Mouse (Mus musculus): Measurements from ENCODE around the gene Upk3b. TPM values are rescaled to one million over a fixed set of nuclear protein-coding genes. Genes with fewer than 3 reads are reported as not detected.

Gene Upk3b
- total and polyA plus RNA-seq, 2 experiments from 2014 or later = not detected

DNA sequence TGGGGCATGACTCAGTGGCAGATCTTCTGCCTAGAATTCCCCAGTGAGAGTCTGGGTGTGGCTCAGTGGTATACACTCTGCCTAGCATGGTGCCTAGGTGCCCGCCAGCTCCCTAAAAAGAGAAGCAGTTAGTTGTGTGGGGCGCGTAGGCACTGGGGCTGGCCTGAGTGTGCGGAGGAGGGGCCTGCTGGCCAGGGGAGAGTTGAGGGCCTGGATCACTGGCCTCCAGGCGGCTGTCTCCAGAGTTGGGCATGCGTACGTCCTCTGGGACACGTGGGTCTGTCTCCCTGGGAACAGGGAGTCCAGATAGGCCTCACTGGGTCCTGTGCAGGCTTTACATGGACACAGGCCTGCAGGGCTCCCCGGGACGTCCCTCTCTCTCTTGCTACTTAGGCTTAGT, 23.4 kb upstream of the Upk3b start:
- H3K9ac ChIP-seq (replicated peaks; ENCODE audit: low read length, poor library complexity, severe bottlenecking) = no peak overlapping the region

DNA sequence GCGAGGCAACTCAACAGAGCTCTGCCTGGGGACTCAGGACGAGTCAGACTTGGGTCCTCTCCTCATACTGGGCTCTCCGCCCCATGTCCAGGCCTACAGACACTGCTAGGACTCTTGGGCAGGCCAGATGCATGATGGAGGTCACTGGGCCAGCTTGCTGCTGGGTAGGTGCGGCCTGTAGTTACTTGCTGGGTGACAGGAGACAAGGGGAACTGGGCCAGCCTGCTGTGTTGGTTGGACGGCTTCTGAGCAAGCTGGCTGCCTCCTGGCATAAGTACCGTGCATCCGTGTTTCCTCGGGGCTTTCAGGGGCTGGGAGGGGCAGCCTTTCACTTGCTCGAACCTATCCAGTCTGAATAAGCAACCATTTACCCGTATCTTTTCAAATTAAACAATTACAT, 22.7 kb upstream of the Upk3b start:
- Histone ChIP-seq H3K27ac (ENCODE audit: low read depth, low read length) (no peak overlapping the region; the same call in 1 of the 2 replicates), H3K9ac (replicated peaks; ENCODE audit: low read length, poor library complexity, severe bottlenecking) (0 out of 2 replicates have a peak overlapping the region, but pooled peaks have one; percentile 33), H3K36me3 (ENCODE audit: insufficient read depth, low read length) (peaks cover 22% of the 10 kb centered on the region), H3K9me3 (ENCODE audit: low read length) (no peaks in the 10 kb centered on the region), H3K4me3 (ENCODE audit: low read depth, low read length) (no peak overlapping the region), H3K4me2 (ENCODE audit: low read depth, low read length, poor library complexity, severe bottlenecking) (no peak overlapping the region), H3K27me3 (ENCODE audit: insufficient read depth, low read length) (no peaks in the 10 kb centered on the region), H3K4me1 (ENCODE audit: insufficient read depth, low read length) (no peaks in the 10 kb centered on the region)
- 71% methylated on average over 10 of the region's 10 CpGs for WGBS
- no peak for ATAC-seq (ENCODE audit: low FRiP score)
- DNase-seq (ENCODE audit: low spot score) = no peak
- TF ChIP-seq CTCF (IDR thresholded peaks at IDR 0.05) = no peak

More for the DNA sequence above, 23.4 kb upstream of the Upk3b start:
- H3K4me2 ChIP-seq (ENCODE audit: low read depth, low read length, poor library complexity, severe bottlenecking) = no peak overlapping the region
- H3K27ac ChIP-seq (ENCODE audit: low read depth, low read length) = no peak overlapping the region
- no peak overlapping the region for H3K4me3 ChIP-seq (ENCODE audit: low read depth, low read length)
- ATAC-seq (ENCODE audit: low FRiP score) = no peak
- H3K27me3 ChIP-seq (ENCODE audit: insufficient read depth, low read length) = no peaks in the 10 kb centered on the region
- no peaks in the 10 kb centered on the region for H3K9me3 ChIP-seq (ENCODE audit: low read length)
- DNase-seq (ENCODE audit: low spot score) = no peak
- H3K36me3 ChIP-seq (ENCODE audit: insufficient read depth, low read length) = peaks cover 26% of the 10 kb centered on the region
- no peaks in the 10 kb centered on the region for H3K4me1 ChIP-seq (ENCODE audit: insufficient read depth, low read length)
- no peak for TF ChIP-seq CTCF (IDR thresholded peaks at IDR 0.05)
- 76% methylated on average over 10 of the region's 10 CpGs for WGBS

GRCm38 (mm10) chr5:136016014-136016876, 22.1 kb upstream of the Upk3b start:
- H3K9ac ChIP-seq (replicated peaks; ENCODE audit: low read length, poor library complexity, severe bottlenecking) = no peak overlapping the region
- no peak overlapping the region for H3K4me2 ChIP-seq (ENCODE audit: low read depth, low read length, poor library complexity, severe bottlenecking)
- 0 out of 2 replicates have a peak overlapping the region, but pooled peaks have one; percentile 12 for H3K27ac ChIP-seq (ENCODE audit: low read depth, low read length)
- 70% methylated on average over 10 of the region's 10 CpGs for WGBS
- no peaks in the 10 kb centered on the region for H3K9me3 ChIP-seq (ENCODE audit: low read length)
- ATAC-seq (ENCODE audit: low FRiP score) = no peak
- no peak overlapping the region for H3K4me3 ChIP-seq (ENCODE audit: low read depth, low read length)
- H3K4me1 ChIP-seq (ENCODE audit: insufficient read depth, low read length) = no peaks in the 10 kb centered on the region
- peak; percentile 12 for DNase-seq (ENCODE audit: low spot score)
- H3K36me3 ChIP-seq (ENCODE audit: insufficient read depth, low read length) = peaks cover 20% of the 10 kb centered on the region
- TF ChIP-seq CTCF (IDR thresholded peaks at IDR 0.05) = no peak
- H3K27me3 ChIP-seq (ENCODE audit: insufficient read depth, low read length) = no peaks in the 10 kb centered on the region

DNA sequence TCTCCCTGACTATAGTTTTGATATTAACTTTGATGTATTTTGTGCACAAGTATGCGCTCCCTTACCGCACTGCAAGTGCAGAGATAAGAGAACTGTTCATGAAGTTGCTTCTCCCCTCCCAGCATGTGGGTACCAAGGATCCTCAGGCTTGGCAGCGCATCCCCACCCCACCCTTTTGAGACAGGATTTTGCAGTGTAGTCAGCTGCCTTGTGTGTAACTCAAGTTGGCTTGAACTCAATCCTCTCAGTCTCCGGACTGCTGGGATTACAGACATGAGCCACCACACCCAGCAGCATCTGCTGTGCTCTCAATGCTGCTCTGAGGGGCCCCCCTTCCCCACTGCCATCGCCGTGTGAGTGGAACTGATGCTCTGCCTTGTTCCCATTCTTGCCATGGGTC, 21.0 kb upstream of the Upk3b start:
- Histone ChIP-seq H3K4me1 (ENCODE audit: insufficient read depth, low read length) (no peaks in the 10 kb centered on the region), H3K27ac (ENCODE audit: low read depth, low read length) (no peak overlapping the region), H3K9me3 (ENCODE audit: low read length) (no peaks in the 10 kb centered on the region), H3K36me3 (ENCODE audit: insufficient read depth, low read length) (peaks cover 16% of the 10 kb centered on the region), H3K27me3 (ENCODE audit: insufficient read depth, low read length) (no peaks in the 10 kb centered on the region), H3K4me3 (ENCODE audit: low read depth, low read length) (no peak overlapping the region), H3K4me2 (ENCODE audit: low read depth, low read length, poor library complexity, severe bottlenecking) (no peak overlapping the region), H3K9ac (replicated peaks; ENCODE audit: low read length, poor library complexity, severe bottlenecking) (no peak overlapping the region)
- 74% methylated on average over 5 of the region's 6 CpGs for WGBS
- no peak for ATAC-seq (ENCODE audit: low FRiP score)
- no peak for TF ChIP-seq CTCF (IDR thresholded peaks at IDR 0.05)
- peak; percentile 25 for DNase-seq (ENCODE audit: low spot score)

DNA sequence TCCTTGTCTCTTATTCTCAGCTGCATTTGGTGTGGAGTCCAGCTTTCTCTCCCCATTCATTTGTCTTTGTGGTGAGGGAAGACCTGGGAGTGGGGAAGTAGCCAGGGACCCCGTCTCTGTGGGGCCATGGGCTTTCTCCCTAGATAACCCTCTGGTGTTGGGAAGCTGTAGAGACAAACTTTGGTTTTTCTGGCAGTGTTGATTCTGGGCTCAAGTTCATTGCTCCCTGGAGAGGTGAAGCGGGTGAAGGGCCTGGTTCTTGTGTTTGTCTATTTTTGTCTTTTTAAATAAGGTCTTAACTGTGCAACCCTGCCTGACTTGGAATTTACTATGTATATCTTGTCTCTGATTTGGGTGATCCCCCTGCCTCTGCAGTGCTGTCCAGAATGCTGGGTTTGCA, 19.6 kb upstream of the Upk3b start:
- Histone ChIP-seq H3K36me3 (ENCODE audit: insufficient read depth, low read length) (peaks cover 12% of the 10 kb centered on the region), H3K4me1 (ENCODE audit: insufficient read depth, low read length) (no peaks in the 10 kb centered on the region), H3K4me2 (ENCODE audit: low read depth, low read length, poor library complexity, severe bottlenecking) (no peak overlapping the region), H3K27ac (ENCODE audit: low read depth, low read length) (no peak overlapping the region), H3K9me3 (ENCODE audit: low read length) (no peaks in the 10 kb centered on the region), H3K27me3 (ENCODE audit: insufficient read depth, low read length) (no peaks in the 10 kb centered on the region), H3K9ac (replicated peaks; ENCODE audit: low read length, poor library complexity, severe bottlenecking) (no peak overlapping the region), H3K4me3 (ENCODE audit: low read depth, low read length) (no peak overlapping the region)
- TF ChIP-seq CTCF (IDR thresholded peaks at IDR 0.05) = no peak
- DNase-seq (ENCODE audit: low spot score) = no peak
- ATAC-seq (ENCODE audit: low FRiP score) = no peak
- 97% methylated on average over 2 of the region's 2 CpGs for WGBS

- Histone ChIP-seq H3K9ac (replicated peaks; ENCODE audit: low read length, poor library complexity, severe bottlenecking) (no peak overlapping the region), H3K4me2 (ENCODE audit: low read depth, low read length, poor library complexity, severe bottlenecking) (no peak overlapping the region), H3K36me3 (ENCODE audit: insufficient read depth, low read length) (peaks cover 13% of the 10 kb centered on the region), H3K4me1 (ENCODE audit: insufficient read depth, low read length) (no peaks in the 10 kb centered on the region), H3K27ac (ENCODE audit: low read depth, low read length) (no peak overlapping the region), H3K4me3 (ENCODE audit: low read depth, low read length) (no peak overlapping the region), H3K27me3 (ENCODE audit: insufficient read depth, low read length) (no peaks in the 10 kb centered on the region), H3K9me3 (ENCODE audit: low read length) (no peaks in the 10 kb centered on the region)
- WGBS = 28% methylated on average over 1 of the region's 1 CpGs
- no peak for TF ChIP-seq CTCF (IDR thresholded peaks at IDR 0.05)
- no peak for DNase-seq (ENCODE audit: low spot score)
- ATAC-seq (ENCODE audit: low FRiP score) = no peak
Observed at GRCm38 (mm10) chr5:136019907-136020306, 18.4 kb upstream of the Upk3b start.

All from midbrain, postnatal 0 days (tissue).